Mouse (Mus musculus): Measurements from ENCODE around the gene Tra2b. TPM values are rescaled to one million over a fixed set of nuclear protein-coding genes. Genes with fewer than 3 reads are reported as not detected.
"Not testable (repeated sequence)": the region's sequence is repeated elsewhere in the genome, so short reads cannot be mapped to it uniquely, and the experiment has no call there.

Tra2b gene
- polyA plus RNA-seq, 1 experiment from 2014 or later = 464 TPM

GRCm38 (mm10) chr16:22239978-22240377, 25.8 kb downstream of the Tra2b start:
- H3K4me1 ChIP-seq (replicated peaks; ENCODE audit: control insufficient read depth, insufficient read depth, low read length) = no peaks in the 10 kb centered on the region
- H3K9me3 ChIP-seq (ENCODE audit: control insufficient read depth, low read length) = no peaks in the 10 kb centered on the region
- H3K9ac ChIP-seq (ENCODE audit: low read depth, low read length) = no peak overlapping the region
- no peaks in the 10 kb centered on the region for H3K27me3 ChIP-seq (ENCODE audit: control insufficient read depth, insufficient read depth, low read length)
- H3K36me3 ChIP-seq (ENCODE audit: control insufficient read depth, insufficient read depth, low read length) = peaks cover 7% of the 10 kb centered on the region
- ATAC-seq (ENCODE audit: low FRiP score) (no peak), DNase-seq (ENCODE audit: low spot score) (no peak)
- H3K4me3 ChIP-seq (ENCODE audit: low read depth, low read length) = no peak overlapping the region
- H3K4me2 ChIP-seq (replicated peaks; ENCODE audit: low read depth, low read length) = no peak overlapping the region
- H3K27ac ChIP-seq (ENCODE audit: low read depth, low read length) = no peak overlapping the region
- 84% methylated on average over 2 of the region's 2 CpGs for WGBS

DNA sequence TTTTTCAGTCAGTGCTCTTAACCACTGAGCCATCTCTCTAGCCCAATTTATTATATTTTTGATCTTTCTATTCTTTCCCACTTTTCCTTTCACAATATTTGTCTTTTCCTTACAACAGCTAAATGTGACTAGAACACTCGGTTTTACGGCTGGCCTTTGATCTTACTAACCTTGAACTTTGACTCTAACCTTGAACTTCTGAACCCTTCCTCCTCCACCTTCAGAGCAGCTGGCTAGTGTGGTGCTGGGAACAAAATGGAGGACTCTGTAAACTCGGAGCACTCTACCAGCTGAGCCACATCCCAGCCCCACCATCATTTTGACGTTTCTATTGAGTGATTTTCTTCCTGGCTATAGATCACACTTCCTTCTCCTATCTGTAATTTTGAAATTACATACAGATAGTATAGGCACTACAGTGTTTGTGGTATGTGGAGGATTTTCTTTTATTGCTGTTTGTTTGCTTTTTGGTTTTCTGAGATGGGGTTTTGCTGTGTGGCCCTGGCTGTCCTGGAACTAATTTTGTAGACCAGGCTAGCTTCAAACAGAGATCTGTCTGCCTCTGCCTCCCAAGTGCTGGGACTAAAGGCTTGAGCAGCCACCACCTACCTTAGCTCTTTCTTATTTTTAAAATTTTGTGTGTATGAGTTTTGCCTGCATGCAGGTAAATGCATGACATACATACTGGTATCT, 26.7 kb downstream of the Tra2b start:
- 78% methylated on average over 4 of the region's 4 CpGs for WGBS
- ATAC-seq (ENCODE audit: low FRiP score) (no peak), DNase-seq (ENCODE audit: low spot score) (no peak)
- H3K4me1 ChIP-seq (replicated peaks; ENCODE audit: control insufficient read depth, insufficient read depth, low read length) = no peaks in the 10 kb centered on the region
- peaks cover 7% of the 10 kb centered on the region; the same call in 1 of the 2 replicates for H3K36me3 ChIP-seq (ENCODE audit: control insufficient read depth, insufficient read depth, low read length)
- no peak overlapping the region for H3K4me3 ChIP-seq (ENCODE audit: low read depth, low read length)
- no peaks in the 10 kb centered on the region for H3K9me3 ChIP-seq (ENCODE audit: control insufficient read depth, low read length)
- H3K27me3 ChIP-seq (ENCODE audit: control insufficient read depth, insufficient read depth, low read length) = no peaks in the 10 kb centered on the region
- no peak overlapping the region for H3K9ac ChIP-seq (ENCODE audit: low read depth, low read length)
- no peak overlapping the region for H3K27ac ChIP-seq (ENCODE audit: low read depth, low read length)
- H3K4me2 ChIP-seq (replicated peaks; ENCODE audit: low read depth, low read length) = no peak overlapping the region

GRCm38 (mm10) chr16:22238402-22238801, 27.4 kb downstream of the Tra2b start:
- not testable (repeated sequence) for H3K9ac ChIP-seq (ENCODE audit: low read depth, low read length); H3K4me2 ChIP-seq (replicated peaks; ENCODE audit: low read depth, low read length); H3K4me1 ChIP-seq (replicated peaks; ENCODE audit: control insufficient read depth, insufficient read depth, low read length); H3K9me3 ChIP-seq (ENCODE audit: control insufficient read depth, low read length); H3K36me3 ChIP-seq (ENCODE audit: control insufficient read depth, insufficient read depth, low read length); H3K27me3 ChIP-seq (ENCODE audit: control insufficient read depth, insufficient read depth, low read length); H3K27ac ChIP-seq (ENCODE audit: low read depth, low read length); H3K4me3 ChIP-seq (ENCODE audit: low read depth, low read length); DNase-seq (ENCODE audit: low spot score); ATAC-seq (ENCODE audit: low FRiP score)
- WGBS = 88% methylated on average over 4 of the region's 4 CpGs

DNA sequence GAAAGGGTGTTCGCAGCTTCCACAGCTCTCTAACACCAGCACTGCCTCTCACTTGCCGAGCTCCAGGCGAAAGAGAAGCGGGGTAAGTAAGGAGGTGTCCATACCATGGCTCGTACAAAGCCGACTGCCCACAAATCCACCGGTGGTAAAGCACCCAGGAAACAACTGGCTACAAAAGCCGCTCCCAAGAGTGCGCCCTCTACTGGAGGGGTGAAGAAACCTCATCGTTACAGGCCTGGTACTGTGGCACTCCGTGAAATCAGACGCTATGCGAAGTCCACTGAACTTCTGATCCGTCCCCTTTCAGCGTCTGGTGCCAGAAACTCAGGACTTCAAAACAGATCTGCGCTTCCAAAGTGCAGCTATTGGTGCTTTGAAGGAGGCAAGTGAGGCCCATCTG, 29.0 kb downstream of the Tra2b start:
- 93% methylated on average over 16 of the region's 16 CpGs for WGBS
- Histone ChIP-seq H3K9me3 (ENCODE audit: control insufficient read depth, low read length) (no peaks in the 10 kb centered on the region), H3K4me2 (replicated peaks; ENCODE audit: low read depth, low read length) (no peak overlapping the region), H3K4me1 (replicated peaks; ENCODE audit: control insufficient read depth, insufficient read depth, low read length) (no peaks in the 10 kb centered on the region), H3K36me3 (ENCODE audit: control insufficient read depth, insufficient read depth, low read length) (no peaks in the 10 kb centered on the region), H3K9ac (ENCODE audit: low read depth, low read length) (no peak overlapping the region), H3K27ac (ENCODE audit: low read depth, low read length) (no peak overlapping the region), H3K27me3 (ENCODE audit: control insufficient read depth, insufficient read depth, low read length) (no peaks in the 10 kb centered on the region), H3K4me3 (ENCODE audit: low read depth, low read length) (no peak overlapping the region)
- no peak for DNase-seq (ENCODE audit: low spot score)
- ATAC-seq (ENCODE audit: low FRiP score) = no peak

DNA sequence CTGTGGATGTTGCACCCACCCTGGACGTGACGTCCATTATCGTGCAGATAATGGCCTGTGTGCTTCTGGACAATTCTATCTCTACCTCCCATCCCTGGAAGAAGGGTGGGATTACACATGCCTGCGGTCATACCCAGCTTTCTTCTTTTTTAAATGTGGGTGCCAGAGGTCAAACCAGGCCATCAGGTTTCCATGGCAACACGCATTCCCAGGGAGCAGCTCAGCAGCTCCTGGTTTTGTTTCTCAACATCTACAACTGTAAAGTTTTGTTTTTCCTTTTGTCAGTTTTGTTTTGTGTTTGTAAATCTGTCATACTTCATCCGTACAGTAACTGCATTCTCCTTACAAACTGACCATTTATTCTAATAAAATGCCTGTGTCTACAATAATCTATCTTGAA, 31.3 kb downstream of the Tra2b start:
- Histone ChIP-seq H3K9ac (ENCODE audit: low read depth, low read length) (no peak overlapping the region), H3K9me3 (ENCODE audit: control insufficient read depth, low read length) (no peaks in the 10 kb centered on the region), H3K4me1 (replicated peaks; ENCODE audit: control insufficient read depth, insufficient read depth, low read length) (no peaks in the 10 kb centered on the region), H3K4me3 (ENCODE audit: low read depth, low read length) (no peak overlapping the region), H3K27me3 (ENCODE audit: control insufficient read depth, insufficient read depth, low read length) (no peaks in the 10 kb centered on the region), H3K27ac (ENCODE audit: low read depth, low read length) (no peak overlapping the region), H3K4me2 (replicated peaks; ENCODE audit: low read depth, low read length) (no peak overlapping the region), H3K36me3 (ENCODE audit: control insufficient read depth, insufficient read depth, low read length) (no peaks in the 10 kb centered on the region)
- ATAC-seq (ENCODE audit: low FRiP score) (no peak), DNase-seq (ENCODE audit: low spot score) (no peak)
- 37% methylated on average over 6 of the region's 6 CpGs for WGBS

GRCm38 (mm10) chr16:22230276-22230675, 35.5 kb downstream of the Tra2b start:
- not testable (repeated sequence) for H3K4me3 ChIP-seq (ENCODE audit: low read depth, low read length); ATAC-seq (ENCODE audit: low FRiP score); H3K4me2 ChIP-seq (replicated peaks; ENCODE audit: low read depth, low read length); DNase-seq (ENCODE audit: low spot score); H3K36me3 ChIP-seq (ENCODE audit: control insufficient read depth, insufficient read depth, low read length); H3K27ac ChIP-seq (ENCODE audit: low read depth, low read length); H3K9me3 ChIP-seq (ENCODE audit: control insufficient read depth, low read length); H3K9ac ChIP-seq (ENCODE audit: low read depth, low read length); H3K4me1 ChIP-seq (replicated peaks; ENCODE audit: control insufficient read depth, insufficient read depth, low read length); H3K27me3 ChIP-seq (ENCODE audit: control insufficient read depth, insufficient read depth, low read length)
- WGBS = 83% methylated on average over 16 of the region's 16 CpGs

DNA sequence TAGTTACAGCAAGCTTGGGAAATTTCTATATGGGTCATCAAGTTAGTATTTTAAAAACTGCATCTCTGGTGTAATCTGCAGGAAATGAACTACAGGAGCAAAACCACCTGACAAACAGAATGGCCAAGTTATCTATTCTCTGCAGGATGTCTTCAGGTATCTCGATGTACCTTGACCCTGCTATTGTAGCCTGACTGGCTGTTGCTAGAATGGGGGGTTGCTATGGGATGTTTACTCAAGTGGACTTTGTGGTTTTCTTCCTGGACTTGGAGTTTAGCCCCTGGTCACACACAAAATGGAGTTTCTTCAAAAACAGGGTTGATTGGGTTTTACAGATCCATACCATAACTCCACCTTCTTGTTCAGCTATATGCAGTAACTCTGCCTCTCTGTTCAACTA, 62.3 kb downstream of the Tra2b start:
- H3K4me2 ChIP-seq (replicated peaks; ENCODE audit: low read depth, low read length) = no peak overlapping the region
- WGBS = 74% methylated on average over 1 of the region's 1 CpGs
- H3K36me3 ChIP-seq (ENCODE audit: control insufficient read depth, insufficient read depth, low read length) = no peaks in the 10 kb centered on the region
- DNase-seq (ENCODE audit: low spot score) = no peak
- H3K27me3 ChIP-seq (ENCODE audit: control insufficient read depth, insufficient read depth, low read length) = no peaks in the 10 kb centered on the region
- no peaks in the 10 kb centered on the region for H3K9me3 ChIP-seq (ENCODE audit: control insufficient read depth, low read length)
- no peak for ATAC-seq (ENCODE audit: low FRiP score)
- H3K9ac ChIP-seq (ENCODE audit: low read depth, low read length) = no peak overlapping the region
- no peak overlapping the region for H3K4me3 ChIP-seq (ENCODE audit: low read depth, low read length)
- no peak overlapping the region for H3K27ac ChIP-seq (ENCODE audit: low read depth, low read length)
- no peaks in the 10 kb centered on the region for H3K4me1 ChIP-seq (replicated peaks; ENCODE audit: control insufficient read depth, insufficient read depth, low read length)

DNA sequence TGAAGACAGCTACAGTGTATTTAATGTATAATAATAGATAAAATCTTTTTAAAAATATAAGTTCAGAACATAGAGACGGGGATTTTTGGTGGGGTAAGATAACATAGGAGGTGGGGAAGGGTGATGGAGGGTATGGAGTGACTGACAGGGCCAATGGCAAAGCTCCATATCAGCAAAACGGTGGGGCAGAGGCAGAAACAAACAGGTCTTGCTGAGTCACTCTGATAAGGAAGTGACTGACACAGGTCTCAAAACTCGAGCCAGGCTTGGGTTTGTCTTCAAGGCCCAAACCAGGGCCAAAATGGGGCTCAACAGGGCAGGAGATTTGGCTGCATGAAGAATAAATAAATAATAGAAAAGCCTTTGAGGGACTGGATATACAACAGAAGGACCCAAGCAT, 63.9 kb downstream of the Tra2b start:
- H3K36me3 ChIP-seq (ENCODE audit: control insufficient read depth, insufficient read depth, low read length) = no peaks in the 10 kb centered on the region
- no peaks in the 10 kb centered on the region for H3K9me3 ChIP-seq (ENCODE audit: control insufficient read depth, low read length)
- DNase-seq (ENCODE audit: low spot score) = no peak
- H3K9ac ChIP-seq (ENCODE audit: low read depth, low read length) = no peak overlapping the region
- H3K27ac ChIP-seq (ENCODE audit: low read depth, low read length) = no peak overlapping the region
- no peak overlapping the region for H3K4me2 ChIP-seq (replicated peaks; ENCODE audit: low read depth, low read length)
- H3K27me3 ChIP-seq (ENCODE audit: control insufficient read depth, insufficient read depth, low read length) = no peaks in the 10 kb centered on the region
- no peaks in the 10 kb centered on the region for H3K4me1 ChIP-seq (replicated peaks; ENCODE audit: control insufficient read depth, insufficient read depth, low read length)
- no peak for ATAC-seq (ENCODE audit: low FRiP score)
- no peak overlapping the region for H3K4me3 ChIP-seq (ENCODE audit: low read depth, low read length)
- 80% methylated on average over 3 of the region's 3 CpGs for WGBS

GRCm38 (mm10) chr16:22200476-22200875, 65.3 kb downstream of the Tra2b start:
- no peak overlapping the region for H3K9ac ChIP-seq (ENCODE audit: low read depth, low read length)
- peak; percentile 12 for DNase-seq (ENCODE audit: low spot score)
- H3K36me3 ChIP-seq (ENCODE audit: control insufficient read depth, insufficient read depth, low read length) = no peaks in the 10 kb centered on the region
- no peak overlapping the region for H3K27ac ChIP-seq (ENCODE audit: low read depth, low read length)
- H3K4me2 ChIP-seq (replicated peaks; ENCODE audit: low read depth, low read length) = no peak overlapping the region
- H3K4me3 ChIP-seq (ENCODE audit: low read depth, low read length) = no peak overlapping the region
- no peaks in the 10 kb centered on the region for H3K4me1 ChIP-seq (replicated peaks; ENCODE audit: control insufficient read depth, insufficient read depth, low read length)
- no peaks in the 10 kb centered on the region for H3K27me3 ChIP-seq (ENCODE audit: control insufficient read depth, insufficient read depth, low read length)
- H3K9me3 ChIP-seq (ENCODE audit: control insufficient read depth, low read length) = no peaks in the 10 kb centered on the region
- 46% methylated on average over 1 of the region's 1 CpGs for WGBS
- no peak for ATAC-seq (ENCODE audit: low FRiP score)

Data from hindbrain, embryonic 11.5 days (tissue).